Mouse (Mus musculus) kidney, adult 9 months (tissue): ENCODE results near the gene Sorbs2.

Experiments
- DNase-seq: peaks from one replicate; pipeline ENCODE4 v3.0.0; 2022

Gene Sorbs2

GRCm38 (mm10) chr8:45627246-45628241 lies 120.0 kb downstream of the Sorbs2 start:
- peak; percentile 70 for DNase-seq

GRCm38 (mm10) chr8:45628421-45629065 lies 121.0 kb downstream of the Sorbs2 start:
- DNase-seq: no peak

- DNase-seq: no peak
These were observed 121.5 kb downstream of the Sorbs2 start for GRCm38 (mm10) chr8:45629066-45629430.

- DNase-seq: no peak
These were observed 123.4 kb downstream of the Sorbs2 start for GRCm38 (mm10) chr8:45631023-45631422.

- DNase-seq: no peak
These were observed 127.6 kb downstream of the Sorbs2 start for GRCm38 (mm10) chr8:45635155-45635554.

GRCm38 (mm10) chr8:45637745-45638144 lies 130.2 kb downstream of the Sorbs2 start:
- DNase-seq: no peak

GRCm38 (mm10) chr8:45639444-45639843 lies 131.9 kb downstream of the Sorbs2 start:
- no peak for DNase-seq

GRCm38 (mm10) chr8:45644651-45645050 lies 137.1 kb downstream of the Sorbs2 start:
- DNase-seq: no peak

GRCm38 (mm10) chr8:45649063-45649462 lies 141.5 kb downstream of the Sorbs2 start:
- DNase-seq: no peak

- no peak for DNase-seq
These were observed 142.4 kb downstream of the Sorbs2 start for GRCm38 (mm10) chr8:45649966-45650365.

GRCm38 (mm10) chr8:45658021-45658420 lies 150.4 kb downstream of the Sorbs2 start:
- no peak for DNase-seq

GRCm38 (mm10) chr8:45658458-45659325 lies 151.1 kb downstream of the Sorbs2 start:
- DNase-seq: no peak

- DNase-seq: no peak
These were observed 151.9 kb downstream of the Sorbs2 start for GRCm38 (mm10) chr8:45659473-45659872.

- peak; percentile 15 for DNase-seq
These were observed 153.0 kb downstream of the Sorbs2 start for GRCm38 (mm10) chr8:45660570-45660969.

GRCm38 (mm10) chr8:45661605-45662004 lies 154.0 kb downstream of the Sorbs2 start:
- DNase-seq: no peak

GRCm38 (mm10) chr8:45666221-45666620 lies 158.6 kb downstream of the Sorbs2 start:
- DNase-seq: no peak

GRCm38 (mm10) chr8:45673149-45673548 lies 165.6 kb downstream of the Sorbs2 start:
- DNase-seq: no peak

- no peak for DNase-seq
These were observed 168.3 kb downstream of the Sorbs2 start for GRCm38 (mm10) chr8:45675821-45676279.

- no peak for DNase-seq
These were observed 169.7 kb downstream of the Sorbs2 start for GRCm38 (mm10) chr8:45677114-45677853.

- DNase-seq: no peak
These were observed 170.3 kb downstream of the Sorbs2 start for GRCm38 (mm10) chr8:45677854-45678241.

GRCm38 (mm10) chr8:45681171-45681570 lies 173.6 kb downstream of the Sorbs2 start:
- DNase-seq: no peak

GRCm38 (mm10) chr8:45682845-45683383 lies 175.3 kb downstream of the Sorbs2 start:
- no peak for DNase-seq
